Mouse (Mus musculus) stomach, postnatal 0 days (tissue): ENCODE data around the gene Prdm16. TPM values are rescaled to one million over a fixed set of nuclear protein-coding genes. Genes with fewer than 3 reads are reported as not detected.

Experiments
- ATAC-seq: fragments of 200-750 bp; cut with Nextera tagmentation; 2 replicates; pipeline ENCODE4 v1.8.0; 2017; ENCODE audit not compliant: low FRiP score, low TSS enrichment
- DNase-seq: peaks from one replicate; pipeline ENCODE4 v3.0.0-alpha.2; 2016; ENCODE audit warnings: low spot score
- H3K27ac ChIP-seq: fragments of 300-500 bp; sonication (generic); replicated peaks from 2 replicates; pipeline ENCODE4 v1.5.1; 2014; ENCODE audit warnings: mild to moderate bottlenecking, control low read depth
- H3K27me3 ChIP-seq: fragments of 300-500 bp; sonication (generic); 2 replicates; pipeline ENCODE4 v1.6.1; 2014; ENCODE audit warnings: low read length; ENCODE audit not compliant: control insufficient read depth, insufficient read depth
- H3K36me3 ChIP-seq: fragments of 300-500 bp; sonication (generic); 2 replicates; pipeline ENCODE4 v1.6.1; 2014; ENCODE audit warnings: low read length, mixed read lengths; ENCODE audit not compliant: control insufficient read depth, insufficient read depth
- H3K4me1 ChIP-seq: fragments of 300-500 bp; sonication (generic); replicated peaks from 2 replicates; pipeline ENCODE4 v1.6.1; 2014; ENCODE audit warnings: antibody characterized with exemption; ENCODE audit not compliant: control insufficient read depth, insufficient read depth
- H3K4me2 ChIP-seq: fragments of 300-500 bp; sonication (generic); replicated peaks from 2 replicates; pipeline ENCODE4 v1.6.1; 2014; ENCODE audit warnings: low read depth, mild to moderate bottlenecking, control low read depth, moderate library complexity
- H3K4me3 ChIP-seq: fragments of 300-500 bp; sonication (generic); 2 replicates; pipeline ENCODE4 v1.5.1; 2014; ENCODE audit warnings: low read depth, low read length, control low read depth
- H3K9ac ChIP-seq: fragments of 300-500 bp; sonication (generic); 2 replicates; pipeline ENCODE4 v1.6.1; 2014; ENCODE audit warnings: mild to moderate bottlenecking, low read length, control low read depth, mixed read lengths
- H3K9me3 ChIP-seq: fragments of 300-500 bp; sonication (generic); 2 replicates; pipeline ENCODE4 v1.6.1; 2016; ENCODE audit warnings: low read length; ENCODE audit not compliant: control insufficient read depth
- CTCF ChIP-seq: IDR thresholded peaks from 2 replicates; pipeline ENCODE4 v1.5.1; 2016; ENCODE audit warnings: antibody characterized with exemption, low read depth, mild to moderate bottlenecking, moderate library complexity
- EP300 ChIP-seq: optimal IDR thresholded peaks from 2 replicates; pipeline ENCODE3; 2016; ENCODE audit warnings: antibody characterized with exemption
- WGBS: fragments of 180-500 bp; shearing (Covaris S2); extraction: QIAGEN DNeasy Blood & Tissue Kit; methylation state at CpG from one replicate; pipeline ENCODE4 v1.1.7; 2014; 5-methylcytosine and 5-hydroxymethylcytosine counted together
- polyA plus RNA-seq: library from polyadenylated mRNA; unstranded; fragments of >200 nt; fragmentation: Nextera tagmentation; extraction: Ambion mirVana; gene quantifications from 2 replicates; pipeline ENCODE4 v1.2.1, GENCODE M21; 2015

Prdm16 gene
- polyA plus RNA-seq, 1 experiment from 2014 or later, result 15.6 TPM

DNA sequence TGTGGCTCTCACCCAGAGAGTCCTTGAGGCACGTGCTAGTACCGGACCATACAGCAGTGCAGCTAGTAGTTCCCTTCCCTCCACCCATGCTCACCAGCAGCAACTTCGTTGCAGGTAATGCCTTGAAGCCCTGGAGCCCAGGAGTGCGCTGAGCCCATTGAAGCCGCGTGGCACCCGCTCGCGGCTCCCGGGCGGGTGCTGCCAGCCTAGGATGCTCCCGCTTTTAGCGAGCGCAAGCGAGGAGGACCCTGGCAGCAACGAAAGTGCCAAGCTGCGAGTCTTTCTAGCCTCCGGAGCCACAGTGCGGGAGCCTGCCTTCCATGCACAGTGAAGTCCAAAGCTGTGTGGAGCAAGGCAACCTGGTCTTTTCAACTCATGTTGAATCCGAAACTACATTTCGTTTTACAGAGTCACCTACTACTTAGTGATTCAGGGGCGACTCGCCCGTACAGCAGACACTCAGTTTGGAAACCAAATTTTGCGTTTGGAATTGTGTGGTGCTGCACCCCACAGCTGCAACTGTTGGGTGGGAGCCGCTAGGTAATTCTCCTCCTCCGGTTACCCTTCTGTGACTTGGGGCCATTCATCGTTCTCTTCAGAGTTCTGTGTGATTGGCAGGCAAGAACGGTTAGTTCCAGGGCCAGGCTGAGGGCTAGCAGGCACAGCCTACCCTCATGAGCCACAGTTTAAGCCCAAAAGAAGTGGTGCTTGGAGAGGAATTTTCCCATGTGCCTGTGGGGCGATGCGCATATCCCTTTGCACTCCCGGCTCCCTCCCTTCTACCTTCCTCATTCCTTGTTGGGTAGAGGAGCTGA, 4.8 kb upstream of the Prdm16 start:
- no peak overlapping the region for H3K4me3 ChIP-seq
- DNase-seq, result peak; percentile 14
- no peaks in the 10 kb centered on the region for H3K9me3 ChIP-seq
- WGBS, result 21% methylated on average over 32 of the region's 32 CpGs
- peaks cover 3% of the 10 kb centered on the region; the same call in 1 of the 2 replicates for H3K27me3 ChIP-seq
- TF ChIP-seq CTCF, result no peak
- TF ChIP-seq EP300, result no peak
- H3K4me2 ChIP-seq, result no peak overlapping the region
- no peak overlapping the region for H3K9ac ChIP-seq
- no peak overlapping the region for H3K27ac ChIP-seq
- H3K36me3 ChIP-seq, result no peaks in the 10 kb centered on the region
- no peaks in the 10 kb centered on the region for H3K4me1 ChIP-seq
- ATAC-seq, result no peak

DNA sequence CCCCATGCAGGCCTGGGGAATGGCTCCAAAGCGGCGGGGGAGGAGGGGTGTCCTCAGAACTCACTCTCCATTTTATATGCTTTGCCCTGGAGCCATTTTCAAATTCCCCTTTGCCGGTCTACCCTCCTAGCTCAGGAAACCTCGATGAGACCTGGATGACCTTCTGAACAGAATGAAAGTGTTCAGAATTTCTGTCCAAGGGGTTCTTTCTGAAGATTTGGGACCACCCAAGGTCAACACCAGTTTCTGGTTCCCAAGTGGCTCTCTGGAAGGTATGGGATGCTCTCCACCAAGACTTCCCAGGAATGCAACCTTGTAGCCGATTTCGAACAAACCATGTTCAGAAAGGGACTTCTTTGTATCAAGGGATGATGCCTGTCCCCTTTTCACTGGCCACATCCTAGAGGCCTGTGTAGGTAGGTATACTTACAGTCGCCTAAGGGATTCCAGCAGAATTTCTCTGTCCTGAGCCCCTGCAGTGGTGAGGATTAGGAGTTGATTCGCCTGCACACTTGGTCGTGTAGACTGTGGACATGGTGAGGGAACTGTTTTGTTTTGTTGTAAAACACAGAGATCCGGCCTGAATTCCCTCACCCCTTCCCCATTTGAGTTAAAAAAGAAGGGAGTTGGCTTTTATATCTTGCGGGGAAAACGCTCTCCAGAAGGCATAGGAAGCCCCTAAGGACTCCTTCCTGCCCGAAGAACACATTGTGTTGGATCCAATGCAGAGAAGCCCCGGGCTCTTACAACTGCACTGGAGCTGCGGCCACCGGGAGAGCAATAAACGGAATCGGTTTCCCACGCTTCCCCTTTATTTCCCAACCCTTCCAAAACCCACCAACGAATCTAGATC, 4.0 kb upstream of the Prdm16 start:
- DNase-seq (no peak), ATAC-seq (no peak)
- no peak overlapping the region for H3K27ac ChIP-seq
- peaks cover 3% of the 10 kb centered on the region; the same call in 1 of the 2 replicates for H3K27me3 ChIP-seq
- H3K36me3 ChIP-seq, result no peaks in the 10 kb centered on the region
- WGBS, result 26% methylated on average over 20 of the region's 20 CpGs
- no peak overlapping the region for H3K4me2 ChIP-seq
- no peaks in the 10 kb centered on the region for H3K4me1 ChIP-seq
- H3K9me3 ChIP-seq, result no peaks in the 10 kb centered on the region
- H3K9ac ChIP-seq, result no peak overlapping the region
- TF ChIP-seq CTCF, result no peak
- no peak for TF ChIP-seq EP300
- no peak overlapping the region for H3K4me3 ChIP-seq

DNA sequence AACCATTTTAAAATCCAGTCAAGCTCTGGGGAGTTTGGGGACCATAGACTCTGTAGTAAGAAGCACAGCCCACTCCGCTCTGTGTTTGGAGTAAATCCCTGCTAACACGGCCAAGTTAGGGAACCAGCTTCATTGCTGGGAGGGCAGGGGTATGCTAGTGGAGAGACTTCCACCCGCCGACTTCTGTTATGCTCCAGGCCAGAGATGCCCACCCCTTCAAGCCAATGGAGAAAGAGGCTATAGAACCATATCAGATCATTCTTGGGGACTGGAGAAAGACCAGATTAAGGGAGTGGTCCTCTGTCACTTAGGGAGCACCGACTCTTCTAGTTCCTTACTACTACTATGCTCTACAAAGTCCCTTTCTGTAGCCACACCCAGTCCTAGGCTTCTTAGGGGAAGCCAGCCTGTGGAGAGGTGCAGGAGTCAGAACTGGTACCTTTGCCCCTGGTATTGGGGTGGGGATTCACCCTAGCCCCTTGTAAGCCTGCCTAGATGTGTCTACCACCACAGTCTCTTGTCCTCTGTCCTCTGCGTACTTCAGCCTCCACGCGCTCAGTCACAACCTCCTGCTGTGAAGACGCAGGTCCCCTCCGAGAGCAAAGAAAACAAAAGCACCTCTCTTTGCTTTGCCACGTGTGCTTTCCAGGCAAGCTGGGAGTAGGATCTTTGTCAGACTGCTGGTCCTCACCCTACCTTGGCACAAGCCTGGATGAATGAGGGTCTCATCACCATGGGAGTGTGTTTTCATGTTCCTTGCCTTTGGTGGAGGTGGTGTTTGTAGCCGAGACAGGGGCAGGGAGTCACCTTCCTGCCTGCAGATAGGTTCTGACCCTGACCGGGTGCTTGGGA, 3.1 kb upstream of the Prdm16 start:
- H3K9me3 ChIP-seq, result no peaks in the 10 kb centered on the region
- no peak for TF ChIP-seq CTCF
- no peak for TF ChIP-seq EP300
- H3K27ac ChIP-seq, result no peak overlapping the region
- WGBS, result 22% methylated on average over 13 of the region's 13 CpGs
- peaks cover 3% of the 10 kb centered on the region; the same call in 1 of the 2 replicates for H3K27me3 ChIP-seq
- no peak for ATAC-seq
- no peaks in the 10 kb centered on the region for H3K4me1 ChIP-seq
- DNase-seq, result peak; percentile 17
- no peak overlapping the region for H3K4me3 ChIP-seq
- H3K4me2 ChIP-seq, result peak overlapping the region; percentile 87
- H3K9ac ChIP-seq, result no peak overlapping the region
- no peaks in the 10 kb centered on the region for H3K36me3 ChIP-seq

DNA sequence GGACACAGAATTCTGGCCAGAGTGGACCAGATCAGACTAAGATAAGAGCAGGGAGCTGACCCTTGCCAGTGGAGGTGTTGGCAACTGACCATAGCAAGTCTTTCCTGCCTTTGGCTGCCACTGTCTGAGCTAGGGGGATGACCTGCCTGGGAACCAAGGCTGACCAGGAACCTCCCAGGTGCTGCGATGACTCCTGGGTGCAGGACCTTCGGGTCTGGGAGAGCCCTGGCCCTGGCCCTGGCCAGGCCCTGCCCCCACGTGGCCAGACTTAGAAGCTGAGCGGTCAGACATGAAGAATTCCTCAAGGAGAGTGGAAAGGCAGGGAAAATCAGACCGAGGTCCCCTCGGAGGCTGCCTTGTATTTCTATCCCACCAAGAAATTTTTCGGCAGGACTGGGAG, 2.5 kb upstream of the Prdm16 start:
- Histone ChIP-seq H3K9ac (no peak overlapping the region), H3K4me1 (no peaks in the 10 kb centered on the region)
- WGBS, result 13% methylated on average over 7 of the region's 7 CpGs

DNA sequence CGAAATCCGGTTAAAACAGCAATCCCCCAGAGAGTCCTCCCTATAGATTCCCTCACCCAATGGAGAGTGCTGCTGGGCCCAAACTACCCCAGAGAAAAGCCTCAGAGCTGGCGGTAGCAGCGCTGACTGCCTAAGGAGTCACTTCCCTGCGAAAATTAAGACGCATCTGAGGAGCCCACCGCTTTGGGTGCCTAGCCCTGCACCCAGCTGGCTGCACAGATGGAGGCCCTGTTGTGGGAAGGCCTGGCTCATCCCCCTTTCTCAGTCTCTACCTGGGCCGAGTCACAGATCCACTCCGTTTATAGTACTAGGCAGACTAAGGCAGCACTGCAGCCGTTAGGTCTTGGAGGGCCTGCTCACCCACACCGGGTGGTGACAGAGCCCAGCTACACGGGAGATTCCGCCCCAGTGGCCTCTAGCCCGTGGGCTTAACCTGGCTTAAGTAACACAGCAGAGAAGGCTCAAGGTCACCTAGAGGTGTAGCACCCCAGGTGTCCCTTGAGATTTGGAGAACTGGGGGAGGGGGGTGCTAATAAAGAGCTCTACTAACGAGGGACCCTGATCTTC, 1.7 kb upstream of the Prdm16 start:
- peak overlapping the region; percentile 92 for H3K27ac ChIP-seq
- H3K27me3 ChIP-seq, result peaks cover 3% of the 10 kb centered on the region; the same call in 1 of the 2 replicates
- 11% methylated on average over 15 of the region's 15 CpGs for WGBS

More for the DNA sequence above, 2.5 kb upstream of the Prdm16 start:
- no peaks in the 10 kb centered on the region for H3K9me3 ChIP-seq
- ATAC-seq, result no peak
- H3K27ac ChIP-seq, result no peak overlapping the region
- TF ChIP-seq CTCF (peak; percentile 65), EP300 (no peak)
- H3K27me3 ChIP-seq, result peaks cover 3% of the 10 kb centered on the region; the same call in 1 of the 2 replicates
- H3K36me3 ChIP-seq, result no peaks in the 10 kb centered on the region
- H3K4me2 ChIP-seq, result peak overlapping the region; percentile 87
- H3K4me3 ChIP-seq, result no peak overlapping the region
- DNase-seq, result peak; percentile 69

More for the DNA sequence above, 1.7 kb upstream of the Prdm16 start:
- DNase-seq (peak; percentile 36), ATAC-seq (no peak)
- no peaks in the 10 kb centered on the region for H3K9me3 ChIP-seq
- no peaks in the 10 kb centered on the region for H3K4me1 ChIP-seq
- H3K4me2 ChIP-seq, result peak overlapping the region; percentile 87
- H3K9ac ChIP-seq, result peak overlapping the region; percentile 83
- H3K36me3 ChIP-seq, result no peaks in the 10 kb centered on the region
- TF ChIP-seq CTCF (no peak), EP300 (no peak)
- H3K4me3 ChIP-seq, result peak overlapping the region; percentile 74
